Comparison of ENCODE assay signal across 8 mouse cellular contexts in the genomic region with DNA sequence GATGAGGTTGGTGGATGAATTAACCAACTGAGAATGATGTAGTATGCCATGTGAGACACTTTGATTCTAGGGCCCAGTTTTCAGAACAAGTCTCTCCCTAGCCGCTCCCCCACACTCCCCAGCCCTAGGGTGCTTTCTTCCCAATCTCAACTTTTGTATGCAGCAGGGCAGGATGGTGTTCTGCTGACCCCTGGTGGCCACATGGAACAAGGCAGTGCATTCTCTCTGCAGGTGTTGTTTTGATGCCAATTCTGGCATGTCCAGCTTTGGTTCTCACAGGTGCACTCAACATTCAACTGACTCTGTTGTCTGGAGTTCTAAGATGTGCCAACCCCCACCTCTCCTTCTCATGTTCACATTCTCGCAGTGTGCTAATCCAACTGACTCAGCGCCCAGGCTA. TPM values are rescaled to one million over a fixed set of nuclear protein-coding genes. Genes with fewer than 3 reads are reported as not detected.
DNase-seq lines count a peak whose midpoint lies in the region; ATAC-seq and TF ChIP-seq lines count a peak whose summit lies in the region.

No protein-coding gene starts in this region.

- no peak for TF ChIP-seq EP300 in CH12.LX (IDR thresholded peaks at IDR 0.05; ENCODE audit: low read length)

- H3K27ac ChIP-seq in CH12.LX (ENCODE audit: insufficient read depth, low read depth): no peak overlapping the region
- no peak overlapping the region for H3K27ac ChIP-seq in heart, embryonic 16.5 days (ENCODE audit: low read length)
- no peak overlapping the region for H3K27ac ChIP-seq in lung, embryonic 14.5 days (ENCODE audit: low read depth)
- H3K27ac ChIP-seq in olfactory bulb, adult 2 months (ENCODE audit: insufficient read depth, low read depth, low read length): no peak overlapping the region

- no peaks in the 10 kb centered on the region for H3K9me3 ChIP-seq in CH12.LX (replicated peaks; ENCODE audit: low read length)
- no peaks in the 10 kb centered on the region for H3K9me3 ChIP-seq in heart, embryonic 16.5 days (replicated peaks; ENCODE audit: control insufficient read depth, low read length)
- no peaks in the 10 kb centered on the region for H3K9me3 ChIP-seq in lung, embryonic 14.5 days (ENCODE audit: low read depth, low read length)

- H3K4me2 ChIP-seq in CH12.LX (ENCODE audit: insufficient read depth, low read depth, poor library complexity, severe bottlenecking): no peak overlapping the region
- H3K4me2 ChIP-seq in heart, embryonic 16.5 days (ENCODE audit: low read depth, low read length): no peak overlapping the region
- H3K4me2 ChIP-seq in lung, embryonic 14.5 days: no peak overlapping the region

- in situ Hi-C loops in CH12.LX (cut with MboI; ENCODE audit: low pct_ligation_motif_present, low pct_unique_long_range_greater_than_20kb, low sequenced_read_pairs): no loop called here

- H3K36me3 ChIP-seq in CH12.LX (replicated peaks in 1 of 2; ENCODE audit: control insufficient read depth in 1 of 2, insufficient read depth in 1 of 2, low read length in 1 of 2): peaks cover 5 to 22% of the 10 kb centered on the region in 2 experiments
- peaks cover 9% of the 10 kb centered on the region for H3K36me3 ChIP-seq in heart, embryonic 16.5 days (ENCODE audit: control insufficient read depth, insufficient read depth)
- H3K36me3 ChIP-seq in lung, embryonic 14.5 days (ENCODE audit: insufficient read depth): peaks cover 13% of the 10 kb centered on the region

- H3K27me3 ChIP-seq in CH12.LX (replicated peaks): no peaks in the 10 kb centered on the region
- H3K27me3 ChIP-seq in heart, embryonic 16.5 days (ENCODE audit: control insufficient read depth, insufficient read depth, low read length): no peaks in the 10 kb centered on the region
- H3K27me3 ChIP-seq in lung, embryonic 14.5 days (ENCODE audit: insufficient read depth, low read length): no peaks in the 10 kb centered on the region

- H3K4me3 ChIP-seq in CH12.LX (replicated peaks in 1 of 3; ENCODE audit: low read depth in 2 of 3, low read length in 2 of 3, poor library complexity in 1 of 3): no peak overlapping the region
- H3K4me3 ChIP-seq in heart, embryonic 16.5 days (ENCODE audit: low read length): no peak overlapping the region
- no peak overlapping the region for H3K4me3 ChIP-seq in lung, embryonic 14.5 days (ENCODE audit: low read depth, low read length)
- no peak overlapping the region for H3K4me3 ChIP-seq in olfactory bulb, adult 2 months (ENCODE audit: insufficient read depth, low read depth, low read length)

- WGBS in heart, embryonic 16.5 days: 36% methylated on average over 3 of the region's 3 CpGs
- 29% methylated on average over 3 of the region's 3 CpGs for WGBS in lung, embryonic 14.5 days
- WGBS in olfactory bulb, adult 2 months: 39% methylated on average over 3 of the region's 3 CpGs

- TF ChIP-seq CTCF in CH12.LX (conservative IDR thresholded peaks at IDR 0.05 in 1 of 2, IDR thresholded peaks at IDR 0.05 in 1 of 2; ENCODE audit: low read depth in 2 of 2, low read length in 2 of 2): peak; percentile 94 to 97
- TF ChIP-seq CTCF in lung, embryonic 14.5 days (IDR thresholded peaks at IDR 0.05; ENCODE audit: low read depth): peak; percentile 97
- TF ChIP-seq CTCF in olfactory bulb, adult 2 months (IDR thresholded peaks at IDR 0.05; ENCODE audit: insufficient read depth, low read depth, low read length): peak; percentile 85

- peak; percentile 89 for TF ChIP-seq RAD21 in CH12.LX (IDR thresholded peaks at IDR 0.05; ENCODE audit: low read depth, low read length)

- 0 out of 2 replicates have a peak, but pooled peaks have one; percentile 42 for ATAC-seq in heart, embryonic 16.5 days (replicated peaks; ENCODE audit: extremely low read depth, insufficient read depth, low FRiP score)
- peak; percentile 59; the same call in 1 of the 2 replicates for ATAC-seq in lung, embryonic 14.5 days (ENCODE audit: insufficient read depth)

- peak; percentile 70 for DNase-seq in CH12.LX (ENCODE audit: extremely low read depth)
- peak; percentile 34 for DNase-seq in adrenal gland, adult 8-10 months
- peak; percentile 67 for DNase-seq in embryo, embryonic 11 days
- peak; percentile 72 for DNase-seq in kidney, postnatal 14 days
- peak; percentile 79 for DNase-seq in lung, embryonic 14.5 days
- DNase-seq in thymus, postnatal 10 days (ENCODE audit: low spot score in 2 of 2): peak; percentile 65 to 81

- H3K9ac ChIP-seq in CH12.LX (ENCODE audit: insufficient read depth, low read depth): no peak overlapping the region
- H3K9ac ChIP-seq in heart, embryonic 16.5 days (ENCODE audit: low read length): no peak overlapping the region
- H3K9ac ChIP-seq in lung, embryonic 14.5 days: no peak overlapping the region

- no peaks in the 10 kb centered on the region for H3K79me2 ChIP-seq in CH12.LX (replicated peaks; ENCODE audit: control insufficient read depth, extremely low read depth, insufficient read depth, poor library complexity, severe bottlenecking)

- peaks cover 0 to 22% of the 10 kb centered on the region in 2 experiments; a peak in 2 of 4 replicates for H3K4me1 ChIP-seq in CH12.LX (ENCODE audit: control insufficient read depth in 1 of 2, insufficient read depth in 2 of 2)
- H3K4me1 ChIP-seq in heart, embryonic 16.5 days (ENCODE audit: control insufficient read depth, insufficient read depth, low read length): peaks cover 6% of the 10 kb centered on the region
- H3K4me1 ChIP-seq in lung, embryonic 14.5 days (ENCODE audit: insufficient read depth): no peaks in the 10 kb centered on the region
- H3K4me1 ChIP-seq in olfactory bulb, adult 2 months (ENCODE audit: control insufficient read depth, insufficient read depth, low read length): no peaks in the 10 kb centered on the region

- dilution Hi-C loops in CH12.LX (cut with MboI; ENCODE audit: extremely low pct_ligation_motif_present, extremely low pct_unique_long_range_greater_than_20kb, low sequenced_read_pairs): no loop called here

- no peak for TF ChIP-seq POLR2A in CH12.LX (IDR thresholded peaks at IDR 0.05; ENCODE audit: low read depth, low read length)
- TF ChIP-seq POLR2A in olfactory bulb, adult 2 months (IDR thresholded peaks at IDR 0.05; ENCODE audit: insufficient read depth, low read depth, low read length): no peak

TF ChIP-seq in CH12.LX, 34 proteins besides CTCF, POLR2A, EP300 and RAD21:
- no peak for TF ChIP-seq USF1 (IDR thresholded peaks at IDR 0.05; ENCODE audit: low read depth, low read length)
- 0 out of 2 replicates have a peak, but pooled peaks have one; percentile 34 for TF ChIP-seq ZC3H11A (IDR thresholded peaks at IDR 0.05; ENCODE audit: low read depth, low read length)
- peak; percentile 38; the same call in 1 of the 2 replicates for TF ChIP-seq MEF2A (IDR thresholded peaks at IDR 0.05; ENCODE audit: borderline replicate concordance, low read depth, low read length)
- no peak for TF ChIP-seq RCOR1 (conservative IDR thresholded peaks at IDR 0.05; ENCODE audit: low read depth, low read length)
- TF ChIP-seq SIN3A (IDR thresholded peaks at IDR 0.05; ENCODE audit: low read length): no peak
- no peak for TF ChIP-seq TBP (conservative IDR thresholded peaks at IDR 0.05; ENCODE audit: low read depth, low read length)
- no peak for TF ChIP-seq GABPA (IDR thresholded peaks at IDR 0.05; ENCODE audit: insufficient replicate concordance, low read depth, low read length)
- TF ChIP-seq PAX5 (IDR thresholded peaks at IDR 0.05; ENCODE audit: low read length): no peak
- TF ChIP-seq SMC3 (IDR thresholded peaks at IDR 0.05; ENCODE audit: low read depth, low read length): peak; percentile 85
- no peak for TF ChIP-seq ELF1 (IDR thresholded peaks at IDR 0.05; ENCODE audit: low read depth, low read length)
- no peak for TF ChIP-seq BHLHE40 (IDR thresholded peaks at IDR 0.05; ENCODE audit: low read depth, low read length)
- no peak for TF ChIP-seq KAT2A (IDR thresholded peaks at IDR 0.05; ENCODE audit: insufficient replicate concordance, low read length)
- TF ChIP-seq POLR2AphosphoS2 (IDR thresholded peaks at IDR 0.05; ENCODE audit: low read depth, low read length): no peak
- TF ChIP-seq IRF4 (IDR thresholded peaks at IDR 0.05; ENCODE audit: low read depth, low read length): peak; percentile 43; the same call in 1 of the 2 replicates
- no peak for TF ChIP-seq E2F4 (IDR thresholded peaks at IDR 0.05; ENCODE audit: insufficient replicate concordance, low read depth, low read length)
- peak; percentile 42; the same call in 1 of the 2 replicates for TF ChIP-seq TCF12 (IDR thresholded peaks at IDR 0.05; ENCODE audit: low read depth, low read length)
- no peak for TF ChIP-seq JUN (IDR thresholded peaks at IDR 0.05; ENCODE audit: insufficient read depth, low read depth, low read length)
- TF ChIP-seq UBTF (IDR thresholded peaks at IDR 0.05; ENCODE audit: low read depth, low read length): no peak
- 0 out of 2 replicates have a peak, but pooled peaks have one; percentile 6 for TF ChIP-seq ZNF384 (IDR thresholded peaks at IDR 0.05; ENCODE audit: low read depth, low read length)
- peak; percentile 65; the same call in 1 of the 2 replicates for TF ChIP-seq MAZ (IDR thresholded peaks at IDR 0.05; ENCODE audit: low read depth, low read length)
- TF ChIP-seq MAFK (IDR thresholded peaks at IDR 0.05; ENCODE audit: insufficient replicate concordance, low read length): no peak
TF ChIP-seq in CH12.LX: peak in this region for 7.

RNA-seq across cellular contexts. Expression of a gene that starts 14.2 kb away (rescaled TPM):
- total RNA-seq in CH12.LX (2012; rRNA removed) (0.08 and 0.17 TPM in 2 replicates), CH12.LX (2014; rRNA removed) (not detected in 2 replicates)
- 0.56 and 0.61 TPM in 2 replicates for polyA plus RNA-seq in CH12.LX (2012; ENCODE audit: insufficient read length, low read depth)
- total RNA-seq in adrenal gland, adult 8-10 months (2022): under 1 TPM in 1 of 4 experiments, not detected in 3; 0.48 TPM
- polyA plus RNA-seq in heart, embryonic 16.5 days (2015; fragmentation: Nextera tagmentation; extraction: Ambion mirVana): 0.49 and 0.59 TPM in 2 replicates
- 0.07 TPM in 1 of 2 replicates, not detected in the other for polyA plus RNA-seq in lung, embryonic 14.5 days (2014; fragmentation: Nextera tagmentation; extraction: Ambion mirVana)
- not detected in 2 replicates for polyA plus RNA-seq in olfactory bulb, adult 2 months (2012; ENCODE audit: insufficient read depth, insufficient read length, low replicate concordance, missing spikeins)

RNA-seq across cellular contexts. Expression of a gene that starts 39.2 kb away (rescaled TPM):
- total RNA-seq in CH12.LX (2012; rRNA removed) (89.1 and 97.8 TPM in 2 replicates), CH12.LX (2014; rRNA removed) (28.8 and 30.9 TPM in 2 replicates)
- polyA plus RNA-seq in CH12.LX (2012; ENCODE audit: insufficient read length, low read depth): 48.9 and 54.4 TPM in 2 replicates
- 10 to 100 TPM; 55.2 to 93.9 (median 72.1) TPM for total RNA-seq in adrenal gland, adult 8-10 months (2022)
- 81.6 and 82.1 TPM in 2 replicates for polyA plus RNA-seq in heart, embryonic 16.5 days (2015; fragmentation: Nextera tagmentation; extraction: Ambion mirVana)
- 40.4 and 46.1 TPM in 2 replicates for polyA plus RNA-seq in lung, embryonic 14.5 days (2014; fragmentation: Nextera tagmentation; extraction: Ambion mirVana)
- not detected in 2 replicates for polyA plus RNA-seq in olfactory bulb, adult 2 months (2012; ENCODE audit: insufficient read depth, insufficient read length, low replicate concordance, missing spikeins)

Comparison
In these comparisons a context has a peak if more than half of its experiments do, and no peak if none do; other contexts are left out.
1. RNA of a gene that starts 39.2 kb away (polyA plus RNA-seq): 81.6 to 82.1 TPM in heart, embryonic 16.5 days, 48.9 to 54.4 TPM in CH12.LX and 40.4 to 46.1 TPM in lung, embryonic 14.5 days; not detected in olfactory bulb, adult 2 months; every median in the first group is over 10 times any median in the second.
2. Peak in every context shown above with its lines, with median percentiles within 50 percentile points of each other: DNase-seq and CTCF ChIP-seq.